Mouse (Mus musculus) liver, embryonic 14.5 days (tissue): ENCODE data around the gene Opcml.

Source experiments
- CTCF ChIP-seq: IDR thresholded peaks from 2 replicates; pipeline ENCODE4 v1.5.1; 2016; ENCODE audit warnings: antibody characterized with exemption, low read depth, control low read depth
- EP300 ChIP-seq: IDR thresholded peaks from 2 replicates; pipeline ENCODE4 v1.6.1; 2016; ENCODE audit warnings: antibody characterized with exemption, low read depth

GRCm38 (mm10) chr9:28572136-28572774 is 781.7 kb downstream of the Opcml start:
- no peak for TF ChIP-seq CTCF
- TF ChIP-seq EP300 = no peak
